Mouse (Mus musculus): ENCODE results near the gene Habp2.

The Habp2 gene

DNA sequence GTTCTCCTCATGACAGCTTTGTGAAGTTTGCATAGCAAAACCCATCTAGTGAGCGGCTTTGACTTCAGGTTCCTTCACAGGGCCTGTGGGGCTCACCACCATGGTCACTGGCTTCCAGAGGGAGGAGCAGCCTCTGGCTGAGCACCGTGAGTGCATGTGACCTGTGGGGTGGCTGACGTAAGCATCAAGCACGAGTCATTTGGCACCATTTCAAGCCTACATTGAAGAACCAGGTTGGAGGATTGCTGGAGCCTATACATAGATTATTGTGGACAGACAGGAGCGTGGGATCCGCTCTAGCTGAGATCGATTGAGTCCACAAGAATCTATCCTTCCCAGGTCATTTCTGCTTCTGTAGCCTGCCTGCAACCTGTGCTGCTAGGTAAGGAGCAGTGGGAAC, at the start of gene Habp2:
Habp2 (plus strand) TSS at position 272 of the 400 bp plus-strand sequence.
- DNase-seq (ENCODE audit: low spot score in 2 of 2) = no peak

DNA sequence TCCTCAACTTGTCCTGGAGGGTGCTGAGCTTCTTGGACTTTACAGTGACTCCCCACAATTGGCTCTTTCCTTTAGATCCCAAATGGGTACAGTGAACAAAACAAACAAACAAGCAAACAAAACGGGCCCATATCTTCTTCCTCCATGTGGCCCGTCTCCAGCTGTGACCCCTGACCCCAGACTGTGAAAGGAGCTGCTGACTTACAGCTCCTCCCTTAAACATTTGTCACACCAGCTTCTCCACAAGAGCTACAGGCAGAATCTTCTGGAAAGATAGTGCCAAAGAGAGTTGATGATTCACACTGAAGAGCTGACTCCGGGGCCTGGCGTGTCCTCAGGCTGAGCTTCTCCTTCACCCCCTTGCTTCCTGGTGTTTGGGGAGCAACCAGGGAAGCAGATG, 48.4 kb upstream of the Habp2 start:
- DNase-seq (ENCODE audit: low spot score in 2 of 2) = no peak

DNA sequence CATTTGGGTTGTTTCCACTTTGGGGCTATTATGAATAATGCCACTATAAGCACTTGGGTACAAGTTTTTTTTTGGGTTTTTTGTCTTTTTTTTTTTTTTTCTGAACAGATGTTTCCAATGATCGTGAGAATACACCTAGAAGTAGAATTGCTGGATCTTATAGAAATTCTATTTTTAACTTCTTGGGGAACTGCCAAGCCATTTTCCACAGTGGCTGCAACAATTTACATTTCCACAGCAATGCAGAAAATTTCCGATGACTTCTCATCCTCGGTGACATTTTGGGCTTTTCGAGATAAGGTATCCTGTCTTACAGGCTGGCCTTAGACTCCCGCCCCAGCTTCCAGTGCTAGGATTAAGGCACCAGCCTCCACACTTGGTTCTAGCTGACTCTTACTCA, 41.7 kb upstream of the Habp2 start:
- no peak for DNase-seq (ENCODE audit: low spot score in 2 of 2)

DNA sequence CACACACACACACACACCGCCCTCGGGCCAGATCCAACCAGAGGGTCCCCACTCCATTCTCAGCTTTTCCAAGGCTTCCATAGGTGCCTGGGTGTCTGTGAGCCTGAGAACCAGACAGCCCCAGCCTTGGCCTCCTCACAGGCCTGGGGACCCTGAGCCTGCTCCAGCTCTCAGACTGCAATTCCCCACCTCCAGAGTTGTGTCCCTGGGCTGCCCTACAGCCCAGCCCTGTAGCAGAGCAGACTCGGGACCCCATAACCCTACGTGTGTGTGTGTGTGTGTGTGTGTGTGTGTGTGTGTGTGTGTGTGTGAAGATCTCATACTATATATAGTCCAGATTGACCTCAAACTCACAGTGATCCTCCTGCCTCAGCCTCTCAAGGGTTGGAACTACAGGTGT, 34.1 kb upstream of the Habp2 start:
- DNase-seq (ENCODE audit: low spot score in 2 of 2) = no peak

DNA sequence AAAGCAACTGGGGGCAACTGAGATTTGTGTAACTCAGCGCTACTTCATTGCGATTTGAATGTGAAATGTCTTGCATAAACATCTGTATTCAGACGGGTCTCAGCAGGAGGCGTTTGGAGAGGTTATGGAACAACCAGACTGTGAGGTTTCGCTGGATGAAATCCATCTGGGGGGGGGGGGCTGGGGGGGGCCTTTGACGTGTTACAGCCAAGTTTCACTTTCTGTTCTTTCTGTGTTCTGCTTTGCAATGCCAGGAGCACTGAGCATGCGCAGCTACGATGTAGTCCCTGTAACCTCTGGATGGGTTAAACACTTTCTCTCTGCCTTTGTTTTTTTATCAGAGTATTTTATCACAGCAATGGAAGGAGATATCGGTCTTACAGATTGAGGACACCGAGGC, 33.7 kb upstream of the Habp2 start:
- no peak for DNase-seq (ENCODE audit: low spot score in 2 of 2)

DNA sequence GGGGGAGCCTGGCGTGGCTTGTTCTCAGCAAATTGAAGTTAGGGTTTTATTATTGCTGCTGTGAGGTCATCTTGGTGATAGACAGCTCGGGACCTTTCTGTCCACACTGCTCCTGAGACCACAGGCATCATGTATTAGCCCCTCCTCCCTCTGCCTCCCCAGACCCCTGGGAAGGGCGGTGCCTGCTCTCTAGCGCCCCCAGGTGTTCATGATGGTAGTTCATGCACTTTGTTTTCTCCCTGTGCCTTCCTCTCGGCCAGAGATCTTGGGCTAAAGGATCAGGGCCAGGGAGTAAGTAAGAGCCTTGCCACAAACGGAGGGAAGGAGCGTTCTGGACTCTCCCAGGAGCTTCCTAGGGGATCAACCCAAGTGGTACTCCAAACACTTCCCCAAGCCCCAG, 32.2 kb upstream of the Habp2 start:
- DNase-seq (ENCODE audit: low spot score in 2 of 2) = no peak

DNA sequence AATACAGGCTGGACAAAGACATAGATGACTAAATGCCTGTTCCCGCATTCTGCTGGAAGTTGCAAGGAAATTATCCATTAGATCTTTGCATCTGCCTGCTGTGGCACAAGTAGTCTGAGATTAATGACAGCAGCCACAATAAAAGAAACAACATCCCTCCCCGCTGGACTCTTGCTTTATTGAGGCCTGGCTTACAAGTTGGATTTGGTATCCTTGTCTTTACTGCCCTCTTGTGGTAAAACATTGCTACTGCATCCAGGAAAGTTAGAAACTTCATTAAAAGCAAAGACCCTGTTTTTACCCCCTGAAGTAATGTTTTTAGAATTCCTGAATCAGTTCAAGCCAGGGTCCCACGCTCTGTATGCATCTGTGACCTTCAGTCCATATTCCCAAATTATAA, 31.4 kb upstream of the Habp2 start:
- DNase-seq (ENCODE audit: low spot score in 2 of 2) = no peak

DNA sequence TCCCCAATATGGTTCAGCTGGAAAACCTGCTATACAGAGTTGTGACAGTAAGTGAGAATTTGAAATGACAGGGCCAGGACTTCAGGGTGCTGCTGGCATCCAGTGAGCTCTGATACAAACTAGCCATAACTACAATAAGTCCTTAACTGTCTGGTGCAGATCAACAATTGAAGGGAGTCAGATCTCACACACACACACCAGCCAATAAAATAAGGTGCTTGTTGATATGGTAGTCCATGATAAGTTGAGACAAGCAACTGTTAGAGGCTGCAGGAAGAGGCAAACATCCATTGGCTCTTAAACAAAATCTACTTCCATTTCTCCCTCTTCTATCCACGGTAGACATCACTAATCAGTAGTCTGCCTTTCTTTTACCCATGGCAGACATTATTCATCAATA, 30.7 kb upstream of the Habp2 start:
- DNase-seq (ENCODE audit: low spot score in 2 of 2) = no peak

DNA sequence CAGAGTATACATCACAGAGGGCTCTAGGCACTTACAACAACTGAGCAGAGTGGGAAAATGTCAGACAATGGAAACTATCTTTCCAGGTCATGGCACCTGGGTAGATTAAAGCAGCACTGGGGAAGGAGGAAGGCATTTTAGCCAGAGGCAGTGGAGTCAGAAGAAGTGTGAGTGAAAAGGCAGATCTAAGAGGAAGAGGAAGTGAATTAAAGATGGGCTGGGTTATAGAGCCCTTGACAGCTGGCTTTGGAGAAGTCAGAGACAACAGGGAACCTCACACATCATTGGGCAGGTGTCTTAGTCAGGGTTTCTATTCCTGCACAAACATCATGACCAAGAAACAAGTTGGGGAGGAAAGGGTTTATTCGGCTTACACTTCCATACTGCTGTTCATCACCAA, 30.2 kb upstream of the Habp2 start:
- no peak for DNase-seq (ENCODE audit: low spot score in 2 of 2)

DNA sequence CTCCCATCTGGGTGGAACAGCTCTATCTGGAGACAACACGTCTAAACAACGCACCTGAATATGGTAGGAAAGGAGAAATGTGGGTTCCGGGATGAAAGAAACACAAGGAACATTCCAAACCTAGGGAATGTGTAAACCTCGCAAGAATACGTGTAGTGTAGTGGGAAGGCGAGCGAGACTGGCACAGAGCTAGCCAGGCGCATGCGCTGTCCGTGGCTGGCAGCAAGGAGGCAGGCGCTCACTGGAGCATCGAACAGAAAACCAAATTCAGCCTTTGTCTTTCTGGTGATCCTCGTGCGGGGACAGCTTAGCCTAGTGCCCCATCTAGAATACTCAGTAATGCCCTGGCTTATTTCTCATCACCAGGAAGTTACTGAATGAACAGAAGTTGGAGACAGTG, 23.2 kb upstream of the Habp2 start:
- DNase-seq (ENCODE audit: low spot score in 2 of 2) = no peak

DNA sequence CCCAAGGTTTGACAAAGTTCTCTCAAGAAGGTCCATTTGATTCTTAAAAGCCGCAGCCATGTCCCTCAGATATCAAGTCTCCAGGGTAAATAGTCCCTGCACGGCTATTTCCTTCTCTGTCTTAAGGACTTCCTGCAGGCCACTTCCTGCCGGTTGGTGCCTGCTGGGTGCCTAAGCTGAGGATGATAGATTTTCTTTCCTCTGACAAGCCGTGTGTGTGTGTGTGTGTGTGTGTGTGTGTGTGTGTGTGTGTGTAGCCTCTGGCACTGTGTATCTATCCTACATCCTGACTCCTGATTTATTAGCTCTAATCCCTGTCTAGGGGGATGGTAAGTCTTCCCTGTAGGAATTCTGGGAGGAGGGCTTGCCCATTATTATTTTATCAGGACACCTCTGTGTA, 22.8 kb upstream of the Habp2 start:
- no peak for DNase-seq (ENCODE audit: low spot score in 2 of 2)

DNA sequence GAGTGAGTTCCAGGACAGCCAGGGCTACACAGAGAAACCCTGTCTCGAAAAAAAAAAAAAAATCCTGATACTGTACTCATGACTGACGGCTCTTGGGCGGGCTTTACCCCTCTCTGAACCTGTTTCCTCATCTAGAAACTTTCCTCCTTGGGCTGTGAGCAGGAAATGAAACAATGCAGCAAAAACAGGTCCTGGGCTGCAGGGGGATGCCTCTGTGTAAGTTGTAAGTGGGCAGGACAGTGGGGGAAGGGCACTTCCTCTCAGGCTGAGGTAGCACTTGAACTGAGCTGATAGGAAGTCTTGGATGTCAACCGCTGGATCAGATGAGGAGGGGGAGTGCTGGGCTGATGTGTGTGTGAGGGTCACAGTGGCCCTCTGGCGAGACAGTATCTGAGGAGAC, 21.8 kb upstream of the Habp2 start:
- DNase-seq (ENCODE audit: low spot score in 2 of 2) = peak in 1 of 2 experiments; percentile 28

DNA sequence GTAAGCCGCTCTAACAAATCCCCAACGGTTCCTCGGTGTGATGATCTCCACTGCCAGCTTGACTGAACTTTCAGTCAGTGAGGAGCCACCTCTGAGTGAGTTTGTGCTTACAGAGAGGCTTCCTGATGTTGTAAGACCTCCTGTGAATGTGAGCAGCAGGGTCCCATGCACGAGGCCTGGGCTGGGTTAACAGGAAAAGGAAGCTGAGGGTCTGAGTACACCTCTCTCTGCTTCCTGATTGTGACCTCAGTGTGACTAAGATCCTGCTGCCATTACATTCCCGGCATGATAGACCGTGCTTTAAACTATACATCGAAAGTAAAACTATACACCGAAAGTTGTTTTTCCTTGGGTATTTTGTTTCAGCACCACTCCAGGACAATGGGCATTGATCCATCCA, 14.9 kb upstream of the Habp2 start:
- DNase-seq (ENCODE audit: low spot score in 2 of 2) = no peak

DNA sequence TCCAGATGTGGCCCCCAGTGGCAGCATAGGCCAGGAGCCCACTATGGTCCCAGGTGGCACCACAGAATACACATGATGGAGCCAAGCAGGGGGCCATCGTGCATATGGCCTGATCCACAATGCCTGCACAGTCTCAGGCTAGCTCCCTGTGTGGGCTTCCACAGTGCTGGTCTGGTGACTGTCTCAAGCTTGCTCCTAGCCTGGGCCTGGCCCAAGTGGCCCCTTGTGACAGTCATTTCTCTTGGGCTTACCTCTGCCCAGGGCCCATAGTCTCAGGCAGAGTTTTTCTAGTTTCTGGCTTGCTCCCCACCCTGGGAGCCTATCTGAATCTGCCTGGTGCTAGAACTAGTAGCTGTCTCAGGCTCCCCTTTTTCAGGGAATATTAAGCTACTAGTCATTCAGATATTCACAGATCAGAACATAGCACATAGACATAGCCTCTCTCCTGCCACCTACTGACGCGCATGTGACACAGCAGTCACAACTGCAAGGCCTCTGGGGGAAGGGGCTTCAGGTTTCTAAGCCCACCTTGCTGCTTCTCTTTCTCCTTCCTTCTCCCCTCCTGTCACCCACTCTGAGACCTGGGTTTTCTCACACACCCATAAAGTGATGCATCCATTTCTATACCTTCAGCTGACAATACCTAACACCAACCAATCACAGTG, 9.7 kb upstream of the Habp2 start:
- no peak for DNase-seq (ENCODE audit: low spot score in 2 of 2)

DNA sequence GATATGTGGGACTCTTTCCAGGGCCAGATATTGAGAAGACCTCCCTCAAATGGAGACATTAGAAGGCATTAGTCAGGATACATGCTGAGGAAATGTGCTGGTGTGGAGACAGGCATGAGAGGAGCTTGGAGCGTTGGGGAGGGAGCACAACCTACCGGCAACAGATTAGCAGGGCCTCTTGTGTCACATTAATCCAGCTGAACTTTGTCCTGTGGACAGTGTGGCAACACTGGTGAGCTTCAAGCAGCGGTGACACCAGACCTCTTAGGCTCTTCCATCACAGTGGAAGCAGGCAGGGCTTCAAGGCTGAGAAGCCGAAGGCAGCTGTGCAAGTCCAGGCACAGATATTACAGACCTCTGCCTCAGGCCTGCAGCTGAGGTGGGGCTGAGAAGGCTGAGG, 9.0 kb upstream of the Habp2 start:
- DNase-seq (ENCODE audit: low spot score in 2 of 2) = no peak

DNA sequence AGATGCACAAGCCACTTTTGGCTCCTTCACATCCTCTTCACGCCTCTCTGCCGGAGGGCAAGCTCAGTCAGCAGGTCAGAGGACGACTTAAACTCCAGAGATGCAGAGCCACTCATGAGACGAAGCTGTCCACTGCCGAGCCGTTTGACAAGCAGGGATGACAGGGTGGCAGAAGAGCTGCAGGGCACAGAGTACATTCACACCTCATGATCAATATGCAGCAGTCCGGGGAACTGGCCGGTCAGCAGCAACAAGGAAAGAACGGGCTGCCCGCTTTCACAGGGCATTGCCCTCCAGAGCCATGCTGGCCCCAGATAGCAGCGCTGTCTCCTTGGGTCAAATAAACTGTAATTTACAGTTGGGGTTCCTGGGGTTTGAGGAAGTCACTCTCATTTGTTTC, 8.6 kb upstream of the Habp2 start:
- no peak for DNase-seq (ENCODE audit: low spot score in 2 of 2)

DNA sequence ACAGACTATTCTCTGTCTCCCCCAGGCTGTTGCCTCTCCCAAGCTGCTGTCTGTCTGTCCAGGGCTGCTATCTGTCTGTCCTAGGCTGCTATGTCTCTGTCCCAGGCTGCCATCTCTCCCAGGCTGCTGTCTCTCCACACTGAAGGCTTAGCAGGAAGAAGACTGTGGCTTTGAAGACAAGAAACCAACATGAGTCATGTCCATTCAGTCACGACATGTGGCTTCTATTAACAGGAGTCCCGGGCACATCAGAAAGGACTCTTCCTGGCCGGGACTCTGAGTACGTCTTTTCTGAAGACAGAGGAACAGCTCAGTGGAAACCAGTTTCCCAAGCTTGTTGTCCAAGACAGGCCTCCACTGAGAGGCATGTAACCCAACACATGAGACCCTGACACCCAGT, 1.7 kb upstream of the Habp2 start:
- no peak for DNase-seq (ENCODE audit: low spot score in 2 of 2)

DNA sequence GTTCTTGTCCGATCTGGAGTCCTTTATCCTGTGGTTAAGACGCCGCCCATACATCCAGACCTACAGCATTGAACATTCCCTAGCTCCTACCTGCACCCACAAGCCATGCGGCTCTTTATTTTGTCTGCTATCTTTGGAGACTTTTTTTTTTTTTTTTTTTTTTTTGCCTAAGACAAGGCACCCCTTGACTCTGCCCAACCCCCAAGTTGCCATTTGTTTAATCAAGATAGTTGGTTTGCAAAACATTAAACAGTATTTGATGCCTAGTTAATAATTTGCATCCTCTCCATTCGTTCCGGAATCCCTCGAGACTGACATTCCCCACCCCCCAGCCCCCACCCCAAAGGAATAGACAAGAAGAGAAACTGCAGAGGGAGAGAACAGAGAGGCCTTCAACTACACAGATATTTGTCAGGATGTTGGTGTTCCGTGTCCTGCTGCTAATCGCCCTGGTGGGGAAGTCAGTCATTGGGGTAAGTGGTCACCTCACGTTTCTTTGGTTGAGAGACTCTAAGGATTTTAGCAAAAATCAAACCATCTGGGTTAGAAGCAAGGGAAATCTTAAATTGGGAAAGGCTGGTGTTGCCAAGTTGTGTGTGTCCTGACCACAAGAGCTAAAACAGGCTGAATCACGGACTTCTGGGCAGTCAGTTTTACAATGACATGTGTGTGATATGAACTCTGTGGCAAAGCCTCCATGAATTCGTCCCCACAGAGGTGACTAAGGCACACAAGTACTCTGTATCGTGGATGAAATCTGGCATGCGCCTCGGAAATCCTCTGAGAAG, 837 bp downstream of the Habp2 start:
- DNase-seq (ENCODE audit: low spot score in 2 of 2) = no peak

DNA sequence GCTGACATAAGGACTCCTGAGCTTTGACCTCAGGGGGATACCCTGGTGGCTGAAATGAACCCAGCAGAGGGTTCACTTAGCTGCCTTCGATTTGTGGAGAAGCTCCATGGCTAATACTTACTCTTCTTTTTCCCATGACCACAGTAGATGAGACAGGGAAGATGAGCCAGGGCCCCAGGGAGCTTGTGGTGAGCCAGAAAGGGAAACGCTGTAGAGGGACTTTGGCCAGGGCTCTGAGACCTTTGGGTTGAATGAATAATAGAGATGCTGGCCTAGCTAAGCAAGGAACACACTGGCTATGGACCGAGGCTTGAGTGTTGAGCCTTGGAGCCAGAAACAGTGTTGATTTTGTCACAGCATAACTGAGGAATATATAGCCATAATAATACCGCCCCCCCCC, 1.5 kb downstream of the Habp2 start:
- no peak for DNase-seq (ENCODE audit: low spot score in 2 of 2)

DNA sequence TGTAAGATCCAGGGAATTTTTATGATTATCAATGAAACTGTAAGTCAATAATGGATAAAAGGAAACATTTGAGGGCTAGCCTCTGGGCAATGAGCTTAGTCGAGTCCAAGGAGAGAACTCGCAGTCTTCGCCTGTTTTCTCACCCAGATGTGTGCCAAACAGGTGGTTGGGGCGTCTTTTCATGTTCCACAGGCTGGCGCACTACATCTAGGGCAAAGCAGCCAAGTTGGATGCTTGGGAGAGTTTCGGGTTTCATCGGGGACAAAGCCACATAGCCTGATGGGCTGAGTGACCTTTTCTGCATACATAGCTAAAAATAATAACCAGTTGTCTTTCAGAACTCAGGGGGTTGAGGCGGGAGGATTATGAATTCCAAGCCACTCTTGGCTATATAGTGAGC, 2.7 kb downstream of the Habp2 start:
- DNase-seq (ENCODE audit: low spot score in 2 of 2) = no peak

DNA sequence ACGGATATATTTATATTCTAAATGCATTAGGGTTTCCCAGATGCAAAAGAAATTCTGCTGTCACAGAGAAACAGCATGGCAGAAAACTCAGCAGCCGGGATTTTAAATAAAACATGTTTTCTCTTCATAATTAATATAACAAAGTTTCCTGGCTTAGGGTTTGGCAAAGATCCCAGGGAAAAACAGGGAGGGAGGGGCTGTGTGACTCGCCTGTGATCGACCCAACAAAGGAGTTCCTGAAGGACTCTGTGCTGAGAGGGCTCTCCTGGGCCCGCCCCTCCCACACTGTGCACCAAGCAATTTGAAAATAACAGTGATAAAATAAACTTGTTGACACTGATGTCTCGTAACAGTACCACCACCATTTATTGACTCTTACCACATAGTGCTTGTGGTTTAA, 5.0 kb downstream of the Habp2 start:
- peak in 1 of 2 experiments; percentile 31 for DNase-seq (ENCODE audit: low spot score in 2 of 2)

DNA sequence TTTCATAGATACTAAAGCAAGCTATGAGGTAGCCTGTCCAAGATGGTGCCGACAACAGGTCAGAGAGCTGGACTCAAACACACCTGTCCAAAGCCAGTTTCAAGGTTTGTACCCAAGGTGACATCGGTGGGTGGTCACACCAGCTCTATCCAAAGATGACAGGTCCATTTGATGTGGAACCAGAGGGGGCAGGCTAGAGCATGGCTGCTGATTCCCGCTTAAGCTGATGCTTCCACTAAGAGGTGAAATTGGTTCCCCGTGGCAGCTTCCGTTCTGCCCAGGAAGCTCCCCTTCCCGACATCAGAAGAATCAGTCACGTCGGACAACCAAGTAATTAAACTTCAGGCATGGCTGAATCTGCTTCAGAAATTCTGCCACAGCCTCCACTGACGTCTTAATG, 5.4 kb downstream of the Habp2 start:
- no peak for DNase-seq (ENCODE audit: low spot score in 2 of 2)

DNA sequence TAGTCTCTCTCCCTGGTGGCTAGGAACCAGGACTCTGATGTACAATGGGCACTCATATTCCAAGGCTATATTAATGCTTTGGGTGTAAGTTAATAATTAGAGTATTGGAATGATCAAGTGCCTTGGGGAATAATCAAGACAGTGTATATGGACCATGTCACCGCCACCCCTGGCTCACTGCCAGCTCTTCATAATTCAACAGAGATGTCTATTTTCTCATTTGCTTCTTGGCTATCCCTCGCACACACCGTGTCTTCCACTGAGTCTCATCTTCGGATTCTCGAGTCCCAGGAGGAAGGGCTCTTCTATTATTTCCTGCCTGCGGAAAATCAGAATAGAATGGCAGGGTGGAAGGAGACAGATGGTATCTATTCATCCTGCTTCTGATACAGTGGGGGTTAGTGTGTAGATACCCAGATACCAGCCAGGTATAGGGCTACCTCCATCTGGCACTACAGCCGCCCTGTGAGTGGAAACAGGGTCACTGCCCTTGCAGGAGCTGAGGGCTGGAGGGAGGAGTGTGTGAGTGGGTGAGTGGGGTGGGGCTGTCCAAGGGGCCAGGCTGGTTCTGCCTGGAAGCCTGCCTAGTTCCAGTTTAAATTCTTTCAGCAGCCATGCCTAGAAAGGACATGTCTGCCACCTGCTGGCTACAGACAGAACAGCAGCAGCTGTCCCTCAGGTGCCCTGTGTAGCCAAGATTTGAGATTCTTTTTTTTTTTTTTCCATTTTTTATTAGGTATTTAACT, 7.9 kb downstream of the Habp2 start:
- peak; percentile 84 for DNase-seq (ENCODE audit: low spot score in 2 of 2)

Measured in right cerebral cortex, postnatal 10 days (tissue).